Mouse (Mus musculus): ENCODE results near the gene Dhx57.
"Not testable (repeated sequence)": the region's sequence is repeated elsewhere in the genome, so short reads cannot be mapped to it uniquely, and the experiment has no call there.

The Dhx57 gene

GRCm38 (mm10) chr17:80290074-80290657 lies at the start of gene Dhx57, which contains the start of gene Morn2:
Gene Dhx57 (minus strand): TSS chr17:80290476.
Gene Morn2 (plus strand): TSS chr17:80290203.
- DNase-seq = peak; percentile 97 to 98

GRCm38 (mm10) chr17:80332386-80332785 lies 42.1 kb upstream of the Dhx57 start:
- DNase-seq = no peak

GRCm38 (mm10) chr17:80326431-80326830 lies 36.2 kb upstream of the Dhx57 start:
- no peak for DNase-seq

- no peak for DNase-seq
Measured at GRCm38 (mm10) chr17:80325456-80325855, 35.2 kb upstream of the Dhx57 start.

- no peak for DNase-seq
Measured at GRCm38 (mm10) chr17:80324521-80324920, 34.2 kb upstream of the Dhx57 start.

- DNase-seq = no peak
Measured at GRCm38 (mm10) chr17:80323658-80324057, 33.4 kb upstream of the Dhx57 start.

- no peak for DNase-seq
Measured at GRCm38 (mm10) chr17:80323015-80323414, 32.7 kb upstream of the Dhx57 start.

GRCm38 (mm10) chr17:80322228-80322627 lies 32.0 kb upstream of the Dhx57 start:
- no peak for DNase-seq

GRCm38 (mm10) chr17:80312405-80312804 lies 22.1 kb upstream of the Dhx57 start:
- no peak for DNase-seq

- DNase-seq = no peak
Measured at GRCm38 (mm10) chr17:80311761-80312160, 21.5 kb upstream of the Dhx57 start.

- DNase-seq = no peak
Measured at GRCm38 (mm10) chr17:80307251-80307650, 17.0 kb upstream of the Dhx57 start, which contains the start of gene Arhgef33. Gene Arhgef33 (plus strand): TSS chr17:80307407.

GRCm38 (mm10) chr17:80298844-80299243 lies 8.6 kb upstream of the Dhx57 start:
- no peak for DNase-seq

- no peak for DNase-seq
Measured at GRCm38 (mm10) chr17:80295258-80295657, 5.0 kb upstream of the Dhx57 start.

- DNase-seq = peak; percentile 41 to 42
Measured at GRCm38 (mm10) chr17:80291148-80291547, 872 bp upstream of the Dhx57 start.

GRCm38 (mm10) chr17:80289280-80290073 lies 799 bp downstream of the Dhx57 start:
- DNase-seq = no peak

GRCm38 (mm10) chr17:80288012-80288411 lies 2.3 kb downstream of the Dhx57 start:
- DNase-seq = no peak

- DNase-seq = no peak
Measured at GRCm38 (mm10) chr17:80284446-80284845, 5.8 kb downstream of the Dhx57 start.

- no peak for DNase-seq
Measured at GRCm38 (mm10) chr17:80279340-80280070, 10.8 kb downstream of the Dhx57 start.

GRCm38 (mm10) chr17:80278255-80278654 lies 12.0 kb downstream of the Dhx57 start:
- DNase-seq = no peak

- not testable (repeated sequence) for DNase-seq
Measured at GRCm38 (mm10) chr17:80270622-80271021, 19.7 kb downstream of the Dhx57 start.

GRCm38 (mm10) chr17:80268151-80268550 lies 22.1 kb downstream of the Dhx57 start:
- no peak for DNase-seq

- no peak for DNase-seq
Measured at GRCm38 (mm10) chr17:80267065-80267464, 23.2 kb downstream of the Dhx57 start.

GRCm38 (mm10) chr17:80255208-80255607 lies 35.1 kb downstream of the Dhx57 start:
- DNase-seq = peak; percentile 13 to 30

- DNase-seq = no peak
Measured at GRCm38 (mm10) chr17:80254421-80254820, 35.9 kb downstream of the Dhx57 start.

All from kidney, adult 8-10 months (tissue).